Mouse (Mus musculus) liver, postnatal 0 days (tissue): ENCODE measurements around the gene Cnksr3.

Source experiments
- CTCF ChIP-seq: sonication (generic); IDR thresholded peaks from 2 replicates; pipeline ENCODE4 v1.5.1; 2016; ENCODE audit warnings: antibody characterized with exemption, low read depth
- EP300 ChIP-seq: IDR thresholded peaks from 2 replicates; pipeline ENCODE4 v1.6.1; 2016; ENCODE audit warnings: antibody characterized with exemption, low read depth, mild to moderate bottlenecking

DNA sequence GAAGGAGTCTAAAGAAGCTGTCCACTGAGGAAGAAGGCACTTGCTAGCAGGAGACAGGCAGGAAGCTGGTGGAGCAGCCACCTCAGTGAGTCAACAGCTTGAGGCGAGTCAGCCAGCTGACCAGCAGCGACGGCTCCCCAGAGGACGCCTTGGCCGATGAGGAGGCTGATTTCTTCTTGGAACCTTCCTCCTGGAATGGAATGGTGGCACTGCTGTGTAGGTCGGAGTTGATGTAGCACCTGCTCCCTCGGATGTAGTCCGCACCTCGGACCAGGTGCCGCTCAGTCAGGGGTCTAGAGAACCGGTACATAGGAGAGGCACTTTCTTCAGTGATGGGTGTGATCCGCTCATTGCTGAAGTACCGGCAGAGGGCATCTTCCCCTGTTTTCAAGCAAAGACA lies 91.8 kb downstream of the Cnksr3 start:
- no peak for TF ChIP-seq CTCF
- no peak for TF ChIP-seq EP300
